Mouse (Mus musculus): Measurements from ENCODE around the gene Efhd2.

DNA sequence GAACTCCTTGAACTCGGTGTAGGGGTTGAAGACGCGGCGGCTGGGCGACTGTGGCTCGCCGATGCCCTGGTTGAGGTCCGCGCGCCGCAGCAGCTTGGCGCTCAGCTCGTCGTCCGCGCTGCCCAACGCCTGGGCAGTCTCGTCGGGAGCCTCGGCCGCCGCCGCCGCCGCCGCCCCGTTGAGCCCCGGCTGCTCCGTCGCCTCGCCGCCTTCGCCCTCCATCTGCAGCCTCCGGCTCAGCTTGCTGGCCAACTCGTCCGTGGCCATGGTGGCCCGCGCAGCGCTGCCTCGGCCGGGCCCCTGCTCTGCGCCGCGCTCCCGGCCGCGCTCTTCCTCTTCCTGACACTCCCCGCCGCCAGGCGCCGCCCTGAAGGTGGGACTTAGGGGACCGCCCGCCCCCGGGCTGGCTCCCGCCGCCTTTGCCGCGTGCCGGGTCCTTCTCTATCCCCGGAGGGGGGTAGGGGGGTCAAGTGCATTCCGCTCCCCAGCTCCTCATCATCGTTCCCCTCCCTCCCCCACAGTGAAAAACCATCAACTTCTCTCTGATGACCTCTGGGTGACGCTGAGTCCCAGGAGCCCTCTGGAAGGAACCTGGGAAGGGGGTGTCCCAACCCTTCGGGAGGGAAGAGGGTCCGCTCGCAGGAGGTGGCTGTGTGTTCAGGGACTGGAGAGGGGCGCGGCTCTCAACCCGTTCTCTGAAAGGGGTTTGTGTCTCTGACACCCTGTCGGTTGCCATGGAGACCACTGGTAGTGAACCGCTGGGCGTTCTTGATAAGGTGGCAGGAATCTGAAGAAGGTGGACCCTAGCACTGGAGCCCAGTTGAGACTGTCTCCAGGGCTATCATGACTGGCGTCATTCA is at the start of gene Efhd2:
- TF ChIP-seq EP300 (IDR thresholded peaks at IDR 0.05) = no peak
- peak; percentile 12; the same call in 1 of the 2 replicates for TF ChIP-seq CTCF (IDR thresholded peaks at IDR 0.05)

All from lung, postnatal 0 days (tissue).